Mouse (Mus musculus): Measurements from ENCODE around the gene Prkab2. TPM values are rescaled to one million over a fixed set of nuclear protein-coding genes. Genes with fewer than 3 reads are reported as not detected.

Gene Prkab2
- total RNA-seq, 2 experiments from 2014 or later = 117 to 130 TPM

GRCm38 (mm10) chr3:97691443-97692017 lies 33.5 kb downstream of the Prkab2 start:
- DNase-seq = no peak

DNA sequence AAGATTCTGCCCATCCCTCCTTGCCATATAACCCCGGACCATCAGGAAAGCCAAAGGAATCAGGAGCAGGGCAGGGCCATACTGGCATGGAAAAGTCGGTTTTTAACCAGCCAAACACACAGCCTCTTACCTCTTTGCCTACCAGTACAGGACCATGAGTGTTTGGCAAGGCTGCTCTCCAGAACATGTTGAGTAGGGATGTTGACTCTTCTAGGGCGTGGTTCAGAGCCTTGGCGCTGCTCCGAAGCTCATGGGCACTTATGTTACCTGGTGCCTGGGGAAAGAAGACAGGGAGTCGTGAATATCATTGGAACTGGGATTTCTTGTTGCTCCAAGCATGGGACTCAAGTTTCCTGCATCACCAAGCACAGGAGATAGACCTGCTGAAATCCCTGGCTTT lies 35.8 kb downstream of the Prkab2 start:
- DNase-seq = no peak

DNA sequence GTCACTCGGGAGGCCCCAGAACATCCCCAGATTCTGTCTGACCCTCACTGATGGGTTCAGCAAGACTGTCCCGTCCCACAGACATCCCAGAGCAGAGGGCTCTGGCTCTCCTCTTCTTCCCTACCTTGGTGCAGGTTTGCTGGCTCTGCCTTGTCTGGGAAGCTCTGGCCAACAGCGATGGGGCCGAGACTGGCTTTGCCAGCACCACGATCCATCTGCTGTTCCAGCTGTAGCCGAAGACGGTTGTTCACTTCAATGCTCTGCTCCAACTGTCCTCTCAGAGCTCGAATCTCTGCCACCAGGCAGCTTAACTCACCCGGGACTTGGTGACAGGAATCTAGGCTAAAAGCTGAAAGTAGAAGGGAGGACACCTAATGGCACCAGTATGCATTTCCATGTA lies 38.9 kb downstream of the Prkab2 start:
- DNase-seq = no peak

GRCm38 (mm10) chr3:97697291-97697690 lies 39.3 kb downstream of the Prkab2 start:
- no peak for DNase-seq

GRCm38 (mm10) chr3:97699061-97699460 lies 41.1 kb downstream of the Prkab2 start:
- no peak for DNase-seq

DNA sequence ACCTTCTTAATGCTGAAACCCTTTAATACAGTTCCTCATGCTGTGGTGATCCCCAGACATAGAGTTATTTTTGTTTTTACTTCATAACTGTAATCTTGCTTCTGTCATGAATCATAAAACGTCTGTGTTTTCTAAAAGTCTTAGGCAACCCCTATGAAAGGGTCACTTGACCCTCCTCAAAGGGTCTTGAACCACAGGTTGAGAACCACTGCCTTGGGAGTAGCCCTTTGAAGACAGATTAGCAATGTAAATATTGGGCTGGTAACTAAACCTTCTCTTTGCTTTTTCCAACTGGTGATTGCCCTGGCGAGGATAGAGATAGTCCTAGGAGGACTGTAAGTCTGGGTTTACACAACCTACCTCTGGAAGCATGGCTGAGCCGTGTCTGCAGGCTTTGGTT lies 43.2 kb downstream of the Prkab2 start:
- no peak for DNase-seq

DNA sequence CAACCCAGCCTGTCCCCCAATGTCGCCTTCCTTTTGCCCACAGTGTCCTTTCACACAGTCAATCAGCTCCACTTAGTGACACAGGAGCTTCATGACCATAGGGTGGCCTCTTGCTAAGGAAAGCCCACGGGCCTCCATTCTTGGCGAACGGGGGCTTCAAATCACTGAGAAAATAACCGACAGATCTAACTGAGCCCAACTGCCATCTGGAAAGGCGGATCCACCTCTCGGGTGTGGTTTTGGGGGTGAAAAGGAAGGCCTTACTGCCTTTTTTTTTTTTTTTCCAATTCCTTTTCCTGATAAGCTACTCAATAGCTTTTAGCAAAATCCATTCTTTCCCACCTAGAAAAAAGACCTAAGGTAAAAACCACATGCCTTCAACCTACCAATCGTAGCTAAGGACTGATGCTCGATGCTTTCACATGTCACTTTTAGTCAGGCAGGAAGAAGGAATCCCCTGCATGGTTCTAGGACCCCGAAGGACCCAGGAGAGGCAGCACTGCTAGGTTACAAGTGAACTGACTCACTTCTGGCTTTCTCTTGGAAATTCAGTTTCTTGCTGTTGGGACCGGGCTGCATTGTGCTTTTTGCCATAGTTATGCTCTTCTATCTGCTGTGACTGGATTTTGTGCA lies 44.6 kb downstream of the Prkab2 start:
- no peak for DNase-seq

GRCm38 (mm10) chr3:97705508-97705907 lies 47.5 kb downstream of the Prkab2 start:
- DNase-seq = no peak

DNA sequence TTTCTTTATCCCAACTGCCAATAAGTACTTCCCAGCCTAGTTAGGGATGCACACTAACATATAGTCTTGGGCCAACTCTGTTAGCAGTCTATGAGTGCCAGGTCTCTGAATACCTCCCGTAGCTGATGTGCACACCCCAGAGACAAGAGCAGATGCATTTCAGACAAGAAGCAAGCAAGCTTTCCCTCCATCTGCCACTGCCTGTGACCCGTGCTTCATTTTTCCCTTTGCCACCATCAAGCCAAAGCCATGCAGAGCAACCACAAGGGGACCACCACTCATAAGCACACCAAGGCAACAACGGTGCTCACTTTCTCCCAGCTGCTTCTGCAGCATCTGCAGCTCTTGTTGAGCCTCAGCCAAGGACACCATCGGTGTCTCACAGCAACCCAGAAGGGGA lies 48.6 kb downstream of the Prkab2 start:
- no peak for DNase-seq

GRCm38 (mm10) chr3:97710134-97710533 lies 52.1 kb downstream of the Prkab2 start:
- DNase-seq = no peak

GRCm38 (mm10) chr3:97710881-97711280 lies 52.9 kb downstream of the Prkab2 start:
- no peak for DNase-seq

- no peak for DNase-seq
These were observed 57.9 kb downstream of the Prkab2 start for GRCm38 (mm10) chr3:97715922-97716321.

GRCm38 (mm10) chr3:97719116-97719515 lies 61.1 kb downstream of the Prkab2 start:
- no peak for DNase-seq

Small RNA genes within 50 kb of the gene (microRNA-seq; reads per million reads assigned to microRNA genes)
- 0 to 0.26 reads per million in 2 experiments for gene Mir7225 (ENCODE audit: borderline replicate concordance in 2 of 2)

Other genes with a start within 250 kb of the Prkab2 start
- gene Olfr1402, start 236.2 kb upstream of the Prkab2 start, total RNA-seq (2021) = not detected
- 1 to 10 TPM; 9.3 to 9.6 TPM for gene Chd1l, start 48.0 kb upstream of the Prkab2 start, total RNA-seq (2021)
- gene Fmo5, start 29.4 kb upstream of the Prkab2 start, total RNA-seq (2021) = 1 to 10 TPM; 4.9 to 6.0 TPM
- gene Gm17651, start 16.5 kb downstream of the Prkab2 start, total RNA-seq (2021) = not detected
- gene Pde4dip, start 230.5 kb downstream of the Prkab2 start, total RNA-seq (2021) = 1,000 to 10,000 TPM; 3,024 to 3,244 TPM
- 10 to 100 TPM; 26.0 to 26.3 TPM for gene Sec22b, start 243.0 kb downstream of the Prkab2 start, total RNA-seq (2021)

Data from gastrocnemius, postnatal 25 days (tissue).